Mouse (Mus musculus): ENCODE data around the gene Neu1.
"Not testable (repeated sequence)": the region's sequence is repeated elsewhere in the genome, so short reads cannot be mapped to it uniquely, and the experiment has no call there.

The Neu1 gene

DNA sequence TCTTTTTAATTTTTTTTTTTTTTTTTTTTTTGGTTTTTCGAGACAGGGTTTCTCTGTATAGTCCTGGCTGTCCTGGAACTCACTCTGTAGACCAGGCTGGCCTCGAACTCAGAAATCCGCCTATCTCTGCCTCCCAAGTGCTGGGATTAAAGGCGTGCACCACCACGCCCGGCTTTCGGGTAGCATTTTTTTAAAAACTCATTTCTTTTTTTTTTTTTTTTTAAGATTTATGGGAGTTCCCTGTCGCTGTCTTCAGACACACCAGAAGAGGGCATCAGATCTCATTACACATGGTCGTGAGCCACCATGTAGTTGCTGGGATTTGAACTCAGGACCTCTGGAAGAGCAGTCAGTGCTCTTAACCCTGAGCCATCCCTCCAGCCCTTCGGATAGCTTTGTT, 29.1 kb upstream of the Neu1 start:
- DNase-seq (ENCODE audit: low read depth, low spot score), result not testable (repeated sequence)

DNA sequence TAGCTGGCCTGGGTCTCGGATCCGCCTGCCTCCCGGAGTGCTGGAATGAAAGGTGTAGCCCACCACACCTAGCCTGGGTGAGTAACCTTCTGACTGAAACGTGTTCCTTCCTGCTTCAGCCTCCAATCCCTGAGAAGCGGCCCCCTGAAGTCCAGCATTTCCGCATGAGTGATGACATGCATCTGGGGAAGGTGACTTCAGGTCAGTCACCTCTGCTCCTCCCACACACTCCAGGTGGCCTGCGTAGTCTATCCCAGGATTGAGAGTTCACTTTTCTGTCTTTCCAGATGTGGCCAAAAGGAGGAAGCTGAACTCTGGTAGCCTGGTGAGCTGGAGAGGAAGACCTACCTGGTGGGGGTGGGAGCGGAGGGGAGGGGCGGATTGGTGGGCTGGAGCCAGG, 28.2 kb upstream of the Neu1 start:
- DNase-seq (ENCODE audit: low read depth, low spot score), result no peak

DNA sequence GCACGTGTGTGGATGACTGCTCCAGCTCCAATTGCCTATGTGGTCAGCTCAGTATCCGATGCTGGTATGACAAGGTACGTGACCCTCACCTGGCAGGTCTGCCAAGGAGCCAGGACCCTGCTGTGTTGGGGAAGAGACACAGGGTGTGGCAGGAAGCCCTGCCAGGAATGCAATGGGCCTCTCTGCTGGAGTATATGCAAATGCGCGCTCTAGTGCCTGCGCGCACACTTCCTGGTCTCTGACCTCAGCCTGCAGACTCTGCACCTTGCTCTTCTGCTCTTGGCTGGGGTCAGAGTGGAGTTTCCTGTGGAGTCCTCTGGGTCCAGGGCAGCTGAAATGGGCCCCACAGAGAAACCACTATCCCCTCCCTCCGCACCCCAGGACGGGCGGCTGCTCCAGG, 20.1 kb upstream of the Neu1 start:
- DNase-seq (ENCODE audit: low read depth, low spot score), result no peak

DNA sequence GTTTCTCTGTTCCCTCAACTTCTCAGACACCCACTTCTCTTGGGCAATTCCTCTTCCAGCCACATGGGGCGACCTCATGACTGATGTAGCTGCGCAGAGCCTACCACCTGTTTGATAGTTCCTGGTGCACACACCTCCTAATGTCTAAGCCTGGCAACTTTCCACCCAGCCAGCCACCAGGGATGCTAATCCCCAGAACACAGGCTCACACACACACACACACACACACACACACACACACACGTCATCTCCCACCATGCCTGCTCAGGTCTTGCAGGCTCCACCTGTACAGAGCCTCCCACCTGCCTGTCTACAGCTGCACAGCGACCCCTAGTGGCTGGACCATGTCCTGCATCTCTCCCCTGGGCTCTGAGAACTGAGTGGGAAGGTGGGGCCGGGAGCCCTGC, 19.1 kb upstream of the Neu1 start:
- DNase-seq (ENCODE audit: low read depth, low spot score), result peak; percentile 78

DNA sequence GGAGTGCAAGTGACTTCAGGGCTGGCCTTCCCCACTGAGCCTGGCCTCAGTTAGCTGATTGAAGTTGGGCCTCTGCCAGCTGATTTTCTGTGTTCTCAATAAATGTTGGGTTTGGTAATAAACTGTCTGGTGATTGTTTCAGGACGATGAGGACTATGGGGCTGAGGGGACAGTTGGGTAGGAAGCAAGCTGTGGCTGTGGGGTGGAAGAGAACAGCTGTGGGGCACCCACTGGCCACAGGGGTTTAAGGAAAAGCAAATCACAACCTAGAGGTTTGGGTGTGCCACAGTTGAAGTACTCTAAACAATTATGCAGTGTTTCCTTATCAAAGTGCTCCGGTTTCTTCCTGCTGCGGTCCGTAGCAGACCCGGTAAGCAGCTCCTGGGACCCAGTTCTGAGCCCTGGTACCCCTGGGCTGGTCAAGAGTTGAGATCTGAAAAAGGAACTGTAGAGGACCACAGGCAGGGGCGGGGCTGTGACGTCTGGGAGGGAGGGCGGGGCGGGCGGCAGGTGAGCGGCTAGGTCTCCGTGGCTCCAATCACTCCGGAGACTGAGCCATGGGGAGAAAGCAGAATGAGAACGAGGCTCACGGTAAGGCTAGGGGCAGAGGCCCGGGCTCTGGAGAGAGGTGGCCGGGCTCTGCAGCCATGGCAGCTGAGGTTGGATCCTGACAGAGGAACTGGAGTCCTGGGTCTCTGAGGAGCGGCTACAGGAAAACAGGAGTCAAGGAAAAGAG, 17.0 kb upstream of the Neu1 start, which contains the start of gene Slc44a4:
Gene Slc44a4 (plus strand): TSS at position 537 of the 736 bp plus-strand sequence.
- DNase-seq (ENCODE audit: low read depth, low spot score), result no peak

DNA sequence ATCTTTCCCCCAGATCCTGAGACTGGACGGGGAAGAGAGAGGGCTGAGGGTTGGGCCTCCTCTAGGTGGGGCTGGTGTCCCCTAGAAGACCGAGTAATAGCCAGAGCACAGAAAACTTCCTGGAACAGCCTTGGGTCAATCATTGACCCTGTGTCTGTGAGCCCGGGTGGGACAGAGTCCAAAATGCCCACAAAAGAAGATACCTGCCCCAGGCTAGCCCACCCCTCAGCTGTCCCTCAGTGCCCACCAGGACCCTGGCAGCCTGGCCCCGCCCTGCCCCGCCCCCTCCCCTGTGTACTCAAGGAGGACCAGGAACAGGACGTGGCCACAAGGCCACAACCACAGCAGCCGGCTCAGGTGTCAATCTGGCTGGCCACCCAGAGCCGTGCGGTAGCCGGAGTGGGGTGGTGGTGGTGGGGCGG, 15.6 kb upstream of the Neu1 start:
- peak; percentile 64 for DNase-seq (ENCODE audit: low read depth, low spot score)

DNA sequence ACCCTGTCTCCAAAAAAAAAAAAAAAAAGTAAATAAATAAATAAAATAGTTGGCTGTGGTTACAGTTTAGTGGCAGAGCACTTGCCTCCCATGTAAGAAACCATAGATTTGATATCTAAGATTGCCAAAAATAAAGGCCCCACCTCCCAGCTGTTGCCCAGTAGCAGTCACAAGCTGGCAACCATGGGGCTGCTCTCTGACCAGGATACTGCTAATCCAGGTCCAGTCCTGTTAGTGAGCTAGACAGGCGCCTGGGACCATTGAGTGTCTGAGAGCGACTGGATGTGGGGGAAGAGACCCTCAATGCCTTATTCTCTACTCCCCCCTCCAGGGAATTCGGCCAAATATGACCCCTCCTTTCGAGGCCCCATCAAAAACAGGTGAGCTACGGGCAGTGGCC, 14.7 kb upstream of the Neu1 start:
- DNase-seq (ENCODE audit: low read depth, low spot score), result peak; percentile 39

DNA sequence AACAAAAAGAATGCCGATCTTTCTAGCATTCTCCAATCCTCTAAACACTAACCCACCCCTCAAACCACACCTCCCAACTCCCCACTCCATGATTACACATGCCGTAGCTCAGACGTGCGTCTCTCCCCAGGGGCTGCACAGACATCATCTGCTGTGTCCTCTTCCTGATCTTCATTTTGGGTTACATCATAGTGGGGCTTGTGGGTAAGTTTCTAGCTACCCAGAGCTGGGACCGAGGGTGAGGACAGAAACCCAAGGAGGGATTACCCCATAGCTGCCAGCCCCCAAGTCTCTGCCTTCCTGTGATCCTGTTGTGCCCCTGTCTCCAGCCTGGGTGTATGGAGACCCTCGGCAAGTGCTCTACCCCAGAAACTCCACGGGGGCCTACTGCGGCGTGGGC, 13.9 kb upstream of the Neu1 start:
- no peak for DNase-seq (ENCODE audit: low read depth, low spot score)

DNA sequence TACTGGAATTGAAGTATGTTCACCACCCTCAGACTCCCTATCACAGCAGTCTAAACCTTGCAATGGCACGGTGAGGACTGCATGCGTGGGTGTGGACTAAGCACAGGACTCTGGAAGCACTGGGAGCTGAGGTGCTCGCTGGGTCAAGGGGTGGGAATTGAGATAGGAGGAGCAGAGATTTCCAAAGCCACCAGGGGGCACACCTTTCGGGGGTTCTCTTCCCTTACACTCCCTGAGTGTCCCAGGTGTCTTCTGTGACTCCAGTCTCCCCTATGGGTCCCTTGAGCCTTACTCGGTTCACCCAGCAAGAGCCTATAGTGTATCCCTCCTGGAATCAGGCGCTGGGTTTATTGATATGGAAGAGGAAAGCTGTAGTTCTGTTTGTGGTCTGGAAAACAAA, 8.1 kb upstream of the Neu1 start:
- DNase-seq (ENCODE audit: low read depth, low spot score), result peak; percentile 48

DNA sequence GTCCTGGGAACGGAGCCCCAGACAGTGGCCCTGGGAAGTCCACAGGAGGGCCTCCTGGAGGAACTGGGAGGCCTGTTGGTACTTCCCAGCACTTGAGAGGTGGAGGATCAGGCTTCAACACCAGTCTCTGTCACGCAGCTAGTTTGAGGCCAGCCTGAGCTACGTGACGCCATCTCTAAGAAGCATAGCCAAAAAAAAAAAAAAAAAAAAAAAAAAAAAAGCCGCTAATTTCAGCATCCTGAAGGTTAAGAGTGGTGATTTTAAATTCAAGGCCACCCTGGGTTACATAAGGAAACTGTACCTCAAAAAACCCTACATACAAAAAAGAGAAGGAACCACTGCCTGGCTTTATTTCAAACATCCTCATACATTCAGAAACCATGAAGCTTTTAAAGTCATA, 6.8 kb upstream of the Neu1 start:
- DNase-seq (ENCODE audit: low read depth, low spot score), result no peak

DNA sequence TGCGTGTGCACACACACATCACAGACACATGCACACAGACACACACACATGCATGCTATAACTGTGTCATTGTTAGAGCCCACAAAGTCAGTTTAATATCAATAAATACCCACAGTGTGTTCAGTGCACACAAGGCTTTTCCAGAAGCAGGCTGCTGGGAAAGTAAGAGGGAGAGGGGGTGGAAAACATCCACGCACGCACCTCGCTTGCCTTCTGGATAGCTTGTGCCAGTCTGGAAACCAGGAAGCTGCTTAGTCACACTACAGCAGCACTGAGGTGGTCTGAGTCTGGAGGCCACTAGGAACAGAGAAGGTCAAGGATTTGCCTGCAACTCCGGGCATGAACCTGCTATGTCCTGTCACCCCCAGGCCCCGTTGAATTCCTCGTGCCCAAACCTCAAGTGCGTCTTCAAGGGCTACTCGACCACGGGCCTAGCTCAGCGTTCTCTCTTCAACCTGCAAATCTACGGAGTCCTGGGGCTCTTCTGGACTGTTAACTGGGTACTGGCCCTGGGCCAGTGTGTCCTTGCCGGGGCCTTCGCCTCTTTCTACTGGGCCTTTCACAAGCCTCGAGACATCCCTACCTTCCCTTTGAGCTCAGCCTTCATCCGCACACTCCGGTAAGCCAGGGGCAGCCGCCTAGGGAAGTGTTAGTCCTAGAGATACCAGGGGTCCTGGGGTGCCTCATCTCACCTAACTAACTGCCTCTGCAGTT, 3.6 kb upstream of the Neu1 start:
- DNase-seq (ENCODE audit: low read depth, low spot score), result no peak

DNA sequence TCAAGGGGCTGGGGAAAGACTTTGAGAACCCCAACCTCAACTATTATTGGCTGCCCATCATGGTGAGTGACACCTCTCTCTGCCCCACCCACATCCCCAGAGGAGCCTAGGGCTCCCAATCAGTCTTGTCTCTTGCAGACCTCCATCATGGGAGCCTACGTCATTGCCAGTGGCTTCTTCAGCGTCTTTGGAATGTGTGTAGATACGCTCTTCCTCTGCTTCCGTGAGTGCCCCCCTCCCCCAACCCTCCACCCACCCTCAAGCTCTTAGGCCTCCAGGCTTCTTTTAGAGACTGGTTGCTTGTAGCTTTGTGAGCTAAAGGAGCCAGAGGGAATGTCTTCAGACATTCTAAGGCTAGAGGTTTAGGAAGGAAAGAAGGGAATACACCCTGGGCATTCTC, 2.2 kb upstream of the Neu1 start:
- no peak for DNase-seq (ENCODE audit: low read depth, low spot score)

DNA sequence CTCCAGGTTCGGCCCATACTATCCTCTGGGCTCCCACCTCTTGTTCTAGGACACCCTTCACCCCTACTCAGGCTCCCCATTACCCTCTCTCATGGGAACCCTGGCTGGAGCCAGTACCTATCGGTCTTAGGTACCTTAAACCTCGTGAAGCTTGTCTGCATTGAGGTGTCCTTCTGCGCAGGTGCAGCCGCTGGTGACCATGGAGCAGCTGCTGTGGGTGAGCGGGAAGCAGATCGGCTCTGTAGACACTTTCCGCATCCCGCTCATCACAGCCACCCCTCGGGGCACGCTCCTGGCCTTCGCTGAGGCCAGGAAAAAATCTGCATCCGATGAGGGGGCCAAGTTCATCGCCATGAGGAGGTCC, 664 bp downstream of the Neu1 start:
- DNase-seq (ENCODE audit: low read depth, low spot score), result no peak

DNA sequence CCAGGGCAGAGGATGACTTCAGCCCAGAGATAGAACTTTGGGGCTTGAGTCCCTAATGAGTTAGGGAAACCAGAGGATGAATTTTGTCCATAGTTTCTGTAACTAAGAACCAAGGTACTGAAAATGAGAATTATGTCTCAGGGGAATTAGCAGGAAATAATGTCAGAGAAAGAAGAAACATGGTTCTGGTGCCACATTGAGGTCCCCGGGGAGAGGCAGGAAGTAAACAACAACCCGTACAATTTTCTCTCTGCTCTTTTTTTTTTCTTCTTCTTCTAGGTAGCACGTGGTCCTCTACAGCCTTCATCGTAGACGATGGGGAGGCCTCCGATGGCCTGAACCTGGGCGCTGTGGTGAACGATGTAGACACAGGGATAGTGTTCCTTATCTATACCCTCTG, 1.2 kb downstream of the Neu1 start:
- no peak for DNase-seq (ENCODE audit: low read depth, low spot score)

DNA sequence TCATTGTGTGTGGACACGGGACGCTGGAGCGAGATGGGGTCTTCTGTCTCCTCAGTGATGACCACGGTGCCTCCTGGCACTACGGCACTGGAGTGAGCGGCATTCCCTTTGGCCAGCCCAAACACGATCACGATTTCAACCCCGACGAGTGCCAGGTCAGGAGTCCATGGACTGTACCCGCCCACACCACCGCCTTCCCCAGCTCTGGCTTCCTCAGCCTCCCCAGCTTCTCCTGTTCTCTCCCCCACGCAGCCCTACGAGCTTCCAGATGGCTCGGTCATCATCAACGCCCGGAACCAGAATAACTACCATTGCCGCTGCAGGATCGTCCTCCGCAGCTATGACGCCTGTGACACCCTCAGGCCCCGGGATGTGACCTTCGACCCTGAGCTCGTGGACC, 3.0 kb downstream of the Neu1 start:
- no peak for DNase-seq (ENCODE audit: low read depth, low spot score)

DNA sequence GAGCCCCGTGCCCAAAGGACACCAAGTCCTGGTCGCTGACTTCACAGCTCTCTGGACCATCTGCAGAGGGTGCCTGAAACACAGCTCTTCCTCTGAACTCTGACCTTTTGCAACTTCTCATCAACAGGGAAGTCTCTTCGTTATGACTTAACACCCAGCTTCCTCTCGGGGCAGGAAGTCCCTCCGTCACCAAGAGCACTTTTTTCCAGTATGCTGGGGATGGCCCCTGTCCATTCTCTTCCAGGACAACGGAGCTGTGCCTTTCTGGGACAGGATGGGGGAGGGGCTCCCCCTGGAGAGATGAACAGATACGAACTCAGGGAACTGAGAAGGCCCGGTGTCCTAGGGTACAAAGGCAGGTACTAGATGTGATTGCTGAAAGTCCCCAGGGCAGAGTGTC, 3.8 kb downstream of the Neu1 start:
- no peak for DNase-seq (ENCODE audit: low read depth, low spot score)

DNA sequence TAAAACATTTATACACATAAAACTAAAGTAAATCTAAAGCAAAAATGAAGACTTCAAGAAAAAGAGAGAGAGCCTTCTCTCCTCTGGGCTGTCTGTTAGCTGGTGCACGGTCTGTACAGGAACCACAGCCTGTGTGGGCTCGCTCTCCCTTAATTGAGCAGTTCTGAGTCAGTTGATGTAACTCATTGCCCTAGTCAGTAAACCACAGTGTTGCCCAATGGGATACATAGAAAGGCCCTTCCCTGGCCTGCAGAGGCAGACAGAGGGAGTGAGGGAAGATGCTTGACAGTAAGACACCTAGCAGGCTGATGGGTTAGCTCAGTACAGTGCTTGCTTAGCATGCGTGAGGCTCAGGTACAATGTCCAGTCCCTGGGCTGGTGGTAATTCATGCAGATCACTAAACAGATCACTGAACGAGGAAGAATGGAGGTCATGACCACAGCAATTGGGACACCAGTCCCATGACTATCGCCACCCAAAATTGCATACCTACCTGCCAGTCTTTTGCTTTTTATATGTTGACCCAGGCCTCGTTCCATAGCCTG, 7.0 kb downstream of the Neu1 start:
- no peak for DNase-seq (ENCODE audit: low read depth, low spot score)

DNA sequence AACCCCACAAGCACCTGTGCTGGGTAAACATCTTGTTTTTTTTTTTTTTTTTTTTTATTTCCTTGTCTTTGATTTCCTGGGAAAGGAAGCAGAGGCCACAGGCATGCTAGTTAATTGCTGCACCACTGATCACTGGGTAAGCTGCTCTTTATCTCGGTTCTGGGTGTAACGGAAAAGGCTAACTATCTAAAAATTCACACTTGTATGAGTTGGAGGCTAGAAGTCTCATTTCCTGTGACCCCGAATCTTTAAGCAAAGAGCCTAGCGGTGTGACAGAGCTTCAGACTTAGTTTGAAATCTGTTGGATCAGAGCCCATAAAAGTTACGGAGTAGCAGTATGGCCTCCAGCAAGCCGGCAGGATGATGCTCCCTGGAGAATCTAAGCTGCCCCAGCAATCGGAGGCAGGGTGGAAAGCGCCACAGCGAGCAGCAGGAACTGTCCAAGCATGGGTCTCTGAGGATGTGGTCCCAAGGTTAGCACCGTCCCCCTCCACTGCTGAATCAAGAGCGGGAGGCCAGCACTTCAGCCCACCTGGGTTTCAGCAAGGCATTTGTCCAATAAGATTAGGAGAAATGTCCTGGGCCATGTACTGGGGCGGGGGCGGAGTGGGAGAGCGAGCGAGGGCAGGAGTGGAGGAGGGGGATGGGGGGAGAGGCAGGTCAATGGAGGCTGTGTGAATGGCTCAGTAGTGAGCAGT, 10.4 kb downstream of the Neu1 start:
- no peak for DNase-seq (ENCODE audit: low read depth, low spot score)

DNA sequence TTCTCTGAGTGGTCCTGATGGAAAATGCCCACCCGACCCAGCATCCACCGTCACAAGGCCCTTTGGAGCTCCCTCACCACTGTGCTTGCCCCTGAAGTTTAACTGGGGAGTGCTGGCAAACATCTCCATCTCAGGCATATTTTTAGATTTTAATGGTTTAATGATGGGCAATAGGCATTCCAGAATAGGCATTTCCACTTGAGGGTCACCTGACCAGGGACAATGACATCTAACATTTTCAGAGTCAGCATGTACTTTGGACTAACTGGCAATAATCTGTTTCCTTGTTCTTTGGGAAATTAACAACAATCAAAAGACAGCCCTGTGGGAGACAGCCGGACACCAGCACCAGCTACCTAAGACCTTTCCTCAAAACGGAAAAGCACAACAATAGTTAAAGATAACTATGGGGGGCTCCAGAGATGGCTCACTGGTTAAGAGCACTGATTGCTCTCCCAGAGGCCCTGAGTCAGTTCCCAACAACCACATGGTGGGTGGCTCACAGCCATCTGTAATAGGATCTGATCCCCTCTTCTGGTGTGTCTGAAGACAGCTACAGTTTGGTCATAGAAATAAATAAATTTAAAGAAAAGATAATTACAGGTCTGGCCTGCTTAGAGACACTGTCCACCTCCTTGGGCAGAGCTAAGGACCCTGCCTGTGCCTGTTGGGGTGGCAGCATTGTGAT, 12.2 kb downstream of the Neu1 start:
- DNase-seq (ENCODE audit: low read depth, low spot score), result peak; percentile 58

DNA sequence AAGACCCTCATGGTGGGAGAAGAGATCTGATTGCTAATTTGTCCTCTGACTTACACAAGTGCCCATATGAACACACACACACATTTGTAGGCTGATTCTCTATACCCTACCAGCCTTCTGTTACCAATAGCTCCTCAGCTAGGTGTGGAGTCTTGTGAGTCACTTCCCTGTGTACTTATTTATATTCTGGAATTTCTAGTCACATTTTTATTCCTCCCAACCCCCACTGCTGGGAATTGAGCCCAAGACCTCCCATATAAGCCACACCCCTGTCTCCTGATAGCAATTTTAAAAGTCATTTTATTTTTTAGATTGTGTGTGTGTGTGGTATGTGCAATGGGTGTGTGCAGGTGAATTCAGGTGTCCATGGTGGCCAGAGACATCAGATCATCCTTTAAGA, 13.3 kb downstream of the Neu1 start:
- peak; percentile 66 for DNase-seq (ENCODE audit: low read depth, low spot score)

DNA sequence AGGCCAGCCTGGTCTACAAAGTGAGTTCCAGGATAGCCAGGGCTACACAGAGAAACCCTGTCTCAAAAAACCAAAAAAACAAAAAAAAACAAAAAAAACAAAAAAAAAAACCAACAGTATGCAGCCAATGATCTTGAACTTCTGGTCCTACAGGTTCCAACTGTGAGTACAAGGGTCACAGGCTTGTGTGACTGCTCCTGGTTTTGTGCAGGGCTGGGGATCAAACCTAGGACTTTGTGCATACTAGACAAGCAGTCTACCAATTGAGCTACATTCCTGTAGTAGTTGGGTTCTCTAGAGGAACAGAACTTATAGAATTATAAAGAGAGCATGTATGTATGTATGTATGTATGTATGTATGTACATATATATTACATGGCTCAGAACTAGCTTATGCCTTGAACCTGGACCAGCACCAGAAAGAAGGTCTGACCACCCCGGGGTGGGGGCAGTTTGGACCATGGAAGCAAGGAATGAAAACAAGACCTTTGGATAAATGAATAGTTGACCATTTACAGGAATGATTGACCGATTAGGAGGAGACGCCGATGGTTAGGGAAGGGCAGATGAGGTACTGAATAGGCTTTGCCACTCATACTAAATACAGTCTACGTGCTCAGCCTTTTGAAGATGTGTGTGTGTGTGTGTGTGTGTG, 15.6 kb downstream of the Neu1 start:
- DNase-seq (ENCODE audit: low read depth, low spot score), result no peak
